Mouse (Mus musculus): ENCODE measurements around the gene Ppp3ca.

Ppp3ca gene

GRCm38 (mm10) chr3:136982021-136982420 is 312.1 kb downstream of the Ppp3ca start:
- no peak for DNase-seq (ENCODE audit: low read depth in 1 of 2, low spot score in 2 of 2)

GRCm38 (mm10) chr3:136986096-136986881 is 316.4 kb downstream of the Ppp3ca start:
- DNase-seq (ENCODE audit: low read depth in 1 of 2, low spot score in 2 of 2), result no peak
